Mouse (Mus musculus) erythroblast, embryonic 14.5 days (primary cell): ENCODE measurements around the gene Hsp90ab1.

Source experiments
- GATA1 ChIP-seq: IDR thresholded peaks from 2 replicates; pipeline ENCODE4 v1.6.1; 2012; ENCODE audit warnings: low read length, inconsistent platforms, mixed read lengths
- TAL1 ChIP-seq: IDR thresholded peaks from 3 replicates; pipeline ENCODE4 v1.6.1; 2012; ENCODE audit warnings: low read length, inconsistent platforms, mixed read lengths

DNA sequence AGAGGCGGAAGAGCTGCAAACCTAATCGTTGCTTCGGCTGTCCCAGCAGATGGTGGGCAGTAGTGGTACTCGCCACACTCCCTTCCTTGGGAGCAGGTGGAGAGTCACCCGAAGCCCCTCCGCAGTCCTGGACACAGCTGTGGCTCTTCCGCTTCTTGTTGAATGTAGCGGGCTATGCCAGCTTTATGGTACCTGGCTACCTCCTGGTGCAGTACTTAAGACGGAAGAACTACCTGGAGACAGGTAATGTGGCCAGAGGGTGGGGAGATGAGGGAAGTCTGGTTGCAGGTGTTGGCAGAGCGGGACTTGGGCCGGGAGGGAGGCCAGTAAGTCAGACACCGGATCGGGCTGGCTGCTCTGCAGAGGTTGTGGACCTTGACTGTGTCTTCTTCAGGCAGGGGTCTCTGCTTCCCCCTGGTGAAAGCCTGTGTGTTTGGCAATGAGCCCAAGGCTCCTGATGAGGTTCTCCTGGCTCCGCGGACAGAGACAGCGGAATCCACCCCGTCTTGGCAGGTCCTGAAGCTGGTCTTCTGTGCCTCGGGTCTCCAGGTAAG is 8.5 kb downstream of the Hsp90ab1 start:
- TF ChIP-seq TAL1, result no peak
- TF ChIP-seq GATA1, result no peak
